Comparison of ENCODE assay signal across 15 mouse cellular contexts in the genomic region with DNA sequence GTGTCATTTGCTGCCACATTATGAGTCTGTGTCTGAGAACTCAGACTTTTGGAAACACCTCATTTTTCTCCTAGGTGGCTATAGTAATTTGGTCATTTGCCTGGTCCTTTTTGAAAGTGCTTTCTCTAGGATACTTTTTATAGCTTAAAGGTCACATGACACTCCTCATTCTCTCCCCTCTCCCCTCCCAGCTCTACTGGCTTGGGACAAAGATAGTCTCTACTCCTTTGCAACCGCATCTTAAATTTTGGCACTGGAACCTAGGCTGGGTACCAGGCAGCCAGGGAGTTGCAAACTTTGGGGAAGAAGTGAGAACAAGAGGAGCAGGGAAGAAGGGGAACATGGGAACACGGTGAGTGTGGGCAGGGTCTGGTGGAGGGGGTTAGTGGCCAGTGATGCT. TPM values are rescaled to one million over a fixed set of nuclear protein-coding genes. Genes with fewer than 3 reads are reported as not detected.
DNase-seq lines count a peak whose midpoint lies in the region; ATAC-seq lines count a peak whose summit lies in the region.
"Had no signal": no experiment of that assay in that cellular context is flagged by ENCODE, and none has a peak within 500 bp of the region (broad histone marks: within the 10 kb centered on the region; RNA-seq: fewer than 3 reads in every experiment).

No protein-coding gene starts in this region.

- H3K4me2 ChIP-seq in intestine, embryonic 15.5 days (replicated peaks): peak overlapping the region; percentile 58
- H3K4me2 ChIP-seq: neural tube, embryonic 12.5 days had no signal

- peaks cover 97% of the 10 kb centered on the region for H3K27me3 ChIP-seq in embryonic facial prominence, embryonic 10.5 days (replicated peaks; ENCODE audit: low read depth, poor library complexity, severe bottlenecking)
- peaks cover 15% of the 10 kb centered on the region for H3K27me3 ChIP-seq in intestine, embryonic 15.5 days (replicated peaks)

- H3K36me3 ChIP-seq in embryonic facial prominence, embryonic 10.5 days (replicated peaks): no peaks in the 10 kb centered on the region
- H3K36me3 ChIP-seq in intestine, embryonic 15.5 days: no peaks in the 10 kb centered on the region
- H3K36me3 ChIP-seq: neural tube, embryonic 12.5 days had no signal

- peak; percentile 16 for DNase-seq in embryo, embryonic 9.5 days (ENCODE audit: extremely low spot score)
- no peak for DNase-seq in embryo, embryonic 10 days (ENCODE audit: low spot score)
- DNase-seq in kidney, postnatal 14 days: peak; percentile 14
- DNase-seq in kidney, postnatal 25 days: no peak
- DNase-seq in embryonic facial prominence, embryonic 10.5 days (ENCODE audit: low spot score): peak; percentile 12
- DNase-seq in thymus, adult 18-20 months: no peak
- no peak for DNase-seq in natural killer cell, adult 2 months (ENCODE audit: low spot score in 2 of 2)
- DNase-seq: adrenal gland, postnatal 10 days; cerebellum, adult 9-11 months; spleen, adult 18-20 months had no signal

- H3K4me1 ChIP-seq in embryonic facial prominence, embryonic 10.5 days: peaks cover 23% of the 10 kb centered on the region
- peaks cover 5% of the 10 kb centered on the region; the same call in 1 of the 2 replicates for H3K4me1 ChIP-seq in intestine, embryonic 15.5 days (replicated peaks)

- no peak overlapping the region for H3K27ac ChIP-seq in embryonic facial prominence, embryonic 10.5 days (replicated peaks)
- peak overlapping the region; percentile 80 for H3K27ac ChIP-seq in intestine, embryonic 15.5 days
- H3K27ac ChIP-seq: liver, embryonic 14.5 days; neural tube, embryonic 12.5 days had no signal

- WGBS in embryonic facial prominence, embryonic 10.5 days: 0% methylated on average over 2 of the region's 2 CpGs
- 0% methylated on average over 2 of the region's 2 CpGs for WGBS in intestine, embryonic 15.5 days

- ATAC-seq in intestine, embryonic 15.5 days: no peak
- ATAC-seq: forebrain, embryonic 14.5 days had no signal

- no peaks in the 10 kb centered on the region for H3K9me3 ChIP-seq in embryonic facial prominence, embryonic 10.5 days
- no peaks in the 10 kb centered on the region for H3K9me3 ChIP-seq in intestine, embryonic 15.5 days
- H3K9me3 ChIP-seq: neural tube, embryonic 12.5 days had no signal

- no peak overlapping the region for H3K9ac ChIP-seq in intestine, embryonic 15.5 days
- H3K9ac ChIP-seq: liver, embryonic 14.5 days; neural tube, embryonic 12.5 days had no signal

- H3K4me3 ChIP-seq in embryonic facial prominence, embryonic 10.5 days: no peak overlapping the region
- peak overlapping the region; percentile 32 for H3K4me3 ChIP-seq in intestine, embryonic 15.5 days (replicated peaks)
- H3K4me3 ChIP-seq: neural tube, embryonic 12.5 days had no signal

RNA-seq across cellular contexts. Expression of a gene that starts 5.2 kb away (rescaled TPM):
- polyA plus RNA-seq in embryonic facial prominence, embryonic 10.5 days (2016; fragmentation: Nextera tagmentation; extraction: Ambion mirVana): 4.8 and 5.0 TPM in 2 replicates
- polyA plus RNA-seq in intestine, embryonic 15.5 days (2015; fragmentation: Nextera tagmentation; extraction: Ambion mirVana): 151 and 186 TPM in 2 replicates
- polyA plus RNA-seq: midbrain, embryonic 14.5 days had no signal

Comparison
In these comparisons a context has a peak if more than half of its experiments do, and no peak if none do; other contexts are left out.
1. DNase-seq: peak in embryo, embryonic 9.5 days (single experiment), kidney, postnatal 14 days (single experiment) and embryonic facial prominence, embryonic 10.5 days (single experiment); none in embryo, embryonic 10 days (single experiment), kidney, postnatal 25 days (0 of 2), thymus, adult 18-20 months (0 of 2) and natural killer cell, adult 2 months (0 of 2).
2. RNA of a gene that starts 5.2 kb away (polyA plus RNA-seq): 151 to 186 TPM in intestine, embryonic 15.5 days; 4.8 to 5.0 TPM in embryonic facial prominence, embryonic 10.5 days; every median in the first group is over 10 times any median in the second.